Mouse (Mus musculus): ENCODE results near the gene Timd2.
"Not testable (repeated sequence)": the region's sequence is repeated elsewhere in the genome, so short reads cannot be mapped to it uniquely, and the experiment has no call there.

Gene Timd2

DNA sequence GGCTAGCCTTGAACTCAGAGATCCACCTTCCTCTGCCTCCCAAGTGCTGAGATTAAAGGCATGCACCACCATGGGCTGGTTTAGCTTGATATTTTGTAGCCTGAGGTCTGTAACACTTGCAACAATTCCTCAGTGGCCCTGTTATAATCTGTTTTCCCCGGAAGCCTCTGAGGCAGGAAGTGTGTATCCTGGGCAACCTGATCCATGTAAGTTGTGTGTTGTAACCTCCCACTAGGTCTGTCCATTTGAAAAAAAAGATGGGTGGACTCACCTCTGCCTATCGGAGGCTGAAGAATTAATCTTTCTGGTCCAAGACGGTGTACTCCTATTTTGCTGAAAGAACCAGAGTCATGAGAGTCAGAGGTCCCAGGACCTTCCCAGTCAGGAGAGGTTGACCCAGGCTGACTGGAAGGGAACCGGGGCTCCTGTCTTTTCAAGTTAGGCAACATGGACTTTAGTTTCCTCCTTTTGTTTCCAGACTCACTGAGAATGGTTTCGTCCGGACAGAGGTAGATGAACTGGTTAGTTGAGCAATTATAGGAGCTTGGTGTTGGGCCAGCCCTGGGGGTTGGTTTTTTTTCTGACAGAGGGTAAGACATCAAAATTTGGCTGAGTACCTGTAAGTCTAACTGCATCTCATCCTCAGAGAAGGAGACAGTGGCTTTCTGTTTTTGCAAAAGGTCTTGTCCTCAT, at the start of gene Timd2:
Timd2 (minus strand) TSS at position 398 of the 693 bp plus-strand sequence.
- DNase-seq (ENCODE audit: low read depth, low spot score) = no peak

DNA sequence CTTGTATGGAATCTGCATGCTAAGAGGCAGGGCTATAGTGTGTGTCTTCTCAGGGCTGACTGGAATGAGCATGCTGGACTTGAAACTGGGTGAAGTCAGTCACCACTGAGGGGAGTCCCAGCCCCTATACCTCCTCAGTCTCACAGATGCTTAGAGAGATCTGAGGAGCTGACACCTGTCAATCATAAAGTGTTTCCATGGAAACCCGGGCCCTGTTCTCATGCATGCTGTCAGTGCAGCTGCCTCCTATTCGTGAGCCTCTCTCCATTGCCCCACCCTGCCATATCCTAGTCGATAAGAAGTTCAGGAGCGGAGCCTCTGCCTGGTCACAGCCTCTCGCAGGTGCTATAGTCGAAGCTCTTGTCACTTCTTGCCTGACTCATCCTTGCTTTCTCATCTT, 48.9 kb upstream of the Timd2 start:
- DNase-seq (ENCODE audit: low read depth, low spot score) = not testable (repeated sequence)

- no peak for DNase-seq (ENCODE audit: low read depth, low spot score)
These were observed 47.8 kb upstream of the Timd2 start for GRCm38 (mm10) chr11:46754669-46755068.

DNA sequence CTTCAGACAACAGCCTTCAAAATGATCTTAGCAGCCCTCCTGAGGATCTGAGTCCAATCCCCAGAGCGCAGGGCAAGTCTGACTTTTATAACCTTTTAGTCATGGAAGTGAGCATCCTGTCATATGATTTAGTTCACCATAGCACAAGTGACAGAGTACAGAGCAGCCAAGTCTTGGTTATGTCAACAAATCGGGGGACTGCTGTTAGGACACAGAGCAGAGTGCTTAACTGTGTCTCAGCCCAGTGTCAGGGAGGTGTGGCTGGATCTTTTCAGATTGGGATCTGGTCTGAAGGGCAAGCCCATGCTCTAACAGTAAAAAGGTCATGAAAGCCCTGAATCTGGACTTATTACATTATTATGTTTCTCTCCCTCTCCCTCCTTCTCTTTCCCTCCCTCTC, 46.8 kb upstream of the Timd2 start:
- no peak for DNase-seq (ENCODE audit: low read depth, low spot score)

DNA sequence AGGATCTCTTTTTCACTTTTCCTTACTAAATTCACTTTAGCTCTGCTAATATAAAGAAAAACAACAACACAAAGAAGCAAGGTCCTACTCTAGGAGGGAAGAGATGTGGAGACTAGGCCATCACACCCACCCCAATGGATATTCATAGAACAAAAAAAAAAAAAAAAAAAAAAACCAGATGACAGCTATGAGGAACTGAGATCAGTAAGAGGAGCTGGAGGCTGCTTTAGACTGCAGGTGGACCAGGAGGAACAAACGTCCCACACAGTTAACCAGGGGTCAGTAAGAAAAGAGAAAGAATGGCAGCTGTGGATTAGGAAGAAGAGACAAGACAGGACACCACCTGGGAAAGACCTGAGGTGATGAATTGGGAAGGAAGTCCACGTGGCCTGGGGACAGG, 41.1 kb upstream of the Timd2 start:
- no peak for DNase-seq (ENCODE audit: low read depth, low spot score)

GRCm38 (mm10) chr11:46741716-46742115, 34.9 kb upstream of the Timd2 start:
- DNase-seq (ENCODE audit: low read depth, low spot score) = no peak

DNA sequence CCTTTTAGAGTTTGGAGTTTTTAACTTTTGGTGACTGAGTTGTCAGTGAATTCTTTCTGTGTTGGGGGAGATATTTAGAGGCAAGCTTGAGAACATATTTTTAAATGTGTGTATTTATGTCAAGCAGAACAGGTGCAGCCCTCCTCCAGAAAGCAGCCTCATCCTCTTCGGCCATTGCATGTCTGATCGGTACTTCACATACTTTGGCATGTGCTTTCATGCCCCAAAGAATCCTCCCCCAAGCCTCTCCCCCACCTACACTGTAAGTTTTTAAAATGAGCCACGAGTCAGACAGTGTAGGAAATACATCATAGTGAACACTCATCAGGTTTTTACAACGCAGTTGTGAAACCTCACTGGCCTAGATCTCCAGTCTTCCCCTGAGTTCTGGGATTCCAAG, 34.0 kb upstream of the Timd2 start:
- no peak for DNase-seq (ENCODE audit: low read depth, low spot score)

GRCm38 (mm10) chr11:46739501-46739900, 32.6 kb upstream of the Timd2 start:
- no peak for DNase-seq (ENCODE audit: low read depth, low spot score)

DNA sequence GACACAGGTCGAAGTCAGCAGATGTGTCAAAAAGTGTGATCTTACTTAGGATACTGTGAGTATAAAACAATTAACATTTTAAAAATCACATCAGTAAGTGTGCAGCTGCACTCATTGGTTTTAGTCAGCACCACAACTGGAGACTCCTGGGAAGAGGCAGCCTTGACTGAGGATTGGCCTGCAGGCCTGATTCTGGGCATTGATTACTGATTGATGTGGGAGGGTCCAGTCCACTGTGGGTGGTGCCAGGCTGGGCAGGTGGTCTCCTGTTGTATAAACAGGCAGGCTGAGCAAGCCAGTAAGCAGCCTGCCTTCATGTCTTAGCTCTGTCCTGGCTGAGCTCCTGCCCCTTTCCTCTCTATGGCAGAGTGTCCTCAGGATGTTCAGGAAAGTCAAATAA, 28.2 kb upstream of the Timd2 start, which contains the start of gene Havcr1:
Havcr1 (plus strand) TSS at position 5 of the 400 bp plus-strand sequence.
- DNase-seq (ENCODE audit: low read depth, low spot score) = not testable (repeated sequence)

GRCm38 (mm10) chr11:46734617-46735016, 27.8 kb upstream of the Timd2 start:
- DNase-seq (ENCODE audit: low read depth, low spot score) = no peak

DNA sequence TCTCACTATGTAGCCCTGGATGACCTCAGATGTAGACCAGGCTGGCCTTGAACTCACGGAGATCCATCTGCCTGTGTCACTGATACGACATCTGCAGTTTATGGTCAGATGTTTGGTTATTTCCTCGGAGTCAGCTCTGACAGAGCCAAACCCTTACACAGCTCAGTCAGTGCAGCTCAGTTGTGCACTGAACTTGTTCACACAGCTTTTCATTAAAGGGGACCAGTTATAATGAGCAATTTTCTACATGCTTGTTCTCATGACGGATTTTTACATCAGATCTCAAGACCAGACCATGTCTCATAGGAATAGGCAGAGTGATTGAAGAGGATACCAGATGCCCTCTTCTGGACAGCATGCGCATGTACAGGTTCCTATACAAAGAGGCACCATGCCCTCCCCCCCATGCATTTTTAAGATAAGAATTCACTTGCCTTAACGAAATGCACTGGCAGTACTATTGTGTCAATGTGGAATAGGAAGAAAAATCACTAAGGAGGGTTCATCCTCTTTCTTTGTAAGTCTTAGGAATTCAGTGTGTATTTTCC, 26.5 kb upstream of the Timd2 start:
- no peak for DNase-seq (ENCODE audit: low read depth, low spot score)

DNA sequence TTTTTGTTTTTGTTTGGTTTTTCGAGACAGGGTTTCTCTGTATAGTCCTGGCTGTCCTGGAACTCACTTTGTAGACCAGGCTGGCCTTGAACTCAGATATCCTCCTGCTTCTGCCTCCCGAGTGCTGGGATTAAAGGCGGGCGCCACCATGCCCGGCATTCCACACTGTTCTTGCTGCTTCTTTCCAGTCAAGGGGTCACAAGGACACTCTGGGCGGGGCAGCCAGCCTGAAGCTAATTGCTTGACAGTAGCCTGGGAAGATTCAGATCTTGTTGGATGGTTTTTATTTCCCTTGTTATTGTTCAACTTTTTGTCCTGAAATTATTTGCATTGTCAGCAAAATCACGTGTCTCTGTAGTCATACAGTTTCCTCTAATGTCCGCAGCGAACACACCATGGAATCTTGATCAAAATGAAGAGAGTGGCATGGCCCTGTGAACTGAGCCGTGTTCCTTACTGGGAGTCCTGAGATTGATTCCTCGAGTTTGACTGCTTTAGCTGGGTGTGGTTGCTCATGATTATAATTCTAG, 24.7 kb upstream of the Timd2 start:
- no peak for DNase-seq (ENCODE audit: low read depth, low spot score)

GRCm38 (mm10) chr11:46698830-46699229, 8.0 kb downstream of the Timd2 start:
- DNase-seq (ENCODE audit: low read depth, low spot score) = no peak

- no peak for DNase-seq (ENCODE audit: low read depth, low spot score)
These were observed 8.6 kb downstream of the Timd2 start for GRCm38 (mm10) chr11:46698278-46698655.

DNA sequence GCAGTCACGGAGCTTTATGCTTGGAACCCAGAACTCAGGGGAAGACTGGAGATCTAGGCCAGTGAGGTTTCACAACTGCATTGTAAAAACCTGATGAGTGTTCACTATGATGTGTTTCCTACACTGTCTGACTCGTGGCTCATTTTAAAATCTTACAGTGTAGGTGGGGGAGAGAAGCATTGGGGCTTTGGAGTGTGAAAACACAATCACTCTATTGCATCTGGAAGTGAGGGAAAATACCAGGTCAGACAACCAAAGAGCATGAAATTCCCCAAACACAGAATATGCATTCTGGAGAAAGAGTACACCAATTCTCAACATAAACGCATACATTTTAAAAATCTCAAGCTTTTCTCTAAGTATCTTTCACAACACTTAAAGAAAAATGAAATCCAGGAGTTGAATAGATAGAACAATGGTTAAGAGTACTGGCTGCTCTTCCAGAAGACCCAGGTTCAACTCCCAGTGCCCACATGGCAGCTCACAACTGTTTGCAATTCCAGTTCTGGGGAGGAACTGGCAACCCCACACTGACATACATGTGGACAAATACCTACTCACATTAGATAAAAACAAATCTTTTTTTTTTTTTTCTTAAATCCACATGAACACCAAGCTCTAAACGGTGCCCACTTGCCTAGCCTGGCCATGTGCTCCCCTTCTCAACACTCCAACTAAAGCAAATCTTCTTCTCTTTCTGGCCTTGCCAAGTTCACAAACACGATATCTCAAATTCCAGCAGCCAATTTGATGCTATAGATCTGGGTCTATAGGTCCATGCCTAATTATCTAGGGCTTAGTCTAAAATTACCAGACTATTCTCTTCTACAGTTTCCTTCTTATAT, 9.2 kb downstream of the Timd2 start:
- DNase-seq (ENCODE audit: low read depth, low spot score) = no peak

DNA sequence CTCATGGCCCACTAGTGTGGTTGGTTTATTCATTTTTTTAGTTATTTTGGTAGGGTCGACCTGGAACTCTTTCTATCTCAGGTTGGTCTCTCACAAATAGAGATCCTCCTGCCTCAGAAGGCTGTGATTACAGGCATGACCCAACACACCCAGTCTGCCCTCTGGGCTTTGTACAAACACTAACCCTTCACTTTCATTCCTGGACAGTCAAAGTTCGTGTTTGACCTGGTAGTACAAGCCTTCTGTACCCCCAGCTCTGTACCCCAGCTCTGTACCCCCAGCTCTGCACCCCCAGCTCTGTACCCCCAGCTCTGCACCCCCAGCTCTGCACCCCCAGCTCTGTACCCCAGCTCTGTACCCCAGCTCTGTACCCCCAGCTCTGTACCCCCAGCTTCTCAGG, 11.0 kb downstream of the Timd2 start:
- DNase-seq (ENCODE audit: low read depth, low spot score) = not testable (repeated sequence)

DNA sequence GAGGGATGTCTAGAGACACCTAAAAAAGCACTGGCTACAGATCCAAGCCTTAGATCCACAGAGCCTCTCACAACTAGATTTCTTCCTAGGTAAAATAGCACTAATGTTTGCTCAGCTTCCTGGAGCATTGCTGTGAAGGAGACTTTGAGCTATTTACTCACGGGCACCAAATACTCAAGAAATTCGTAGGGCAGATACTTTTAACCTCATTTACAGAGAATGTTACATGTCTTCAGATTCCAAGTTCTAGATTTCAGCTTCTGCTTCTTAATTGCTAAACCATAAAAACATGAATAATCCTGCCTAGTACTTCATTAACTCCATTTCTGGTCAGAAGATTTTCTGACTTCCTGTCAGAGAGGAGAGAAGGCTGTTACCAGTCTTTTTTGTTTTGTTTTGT, 16.7 kb downstream of the Timd2 start:
- DNase-seq (ENCODE audit: low read depth, low spot score) = no peak

DNA sequence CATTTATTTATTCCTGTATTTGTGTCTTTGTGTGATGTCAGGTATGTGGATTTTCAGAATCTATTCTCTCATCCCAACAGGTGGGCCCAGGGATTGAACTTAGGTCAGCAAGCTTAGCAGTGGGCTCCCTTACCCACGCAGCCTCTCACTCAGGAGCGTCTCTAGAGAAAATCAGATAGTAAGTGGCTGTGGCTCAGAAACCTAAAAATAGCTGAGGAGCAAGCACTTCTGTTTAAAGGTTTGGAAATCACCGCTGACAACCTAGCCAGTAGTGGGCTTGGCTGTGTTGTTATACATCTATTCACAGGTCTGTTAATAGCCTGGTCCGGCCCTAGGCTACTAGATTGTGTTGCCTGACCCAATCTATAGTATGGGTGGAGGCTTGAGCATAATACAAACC, 23.1 kb downstream of the Timd2 start:
- DNase-seq (ENCODE audit: low read depth, low spot score) = no peak

DNA sequence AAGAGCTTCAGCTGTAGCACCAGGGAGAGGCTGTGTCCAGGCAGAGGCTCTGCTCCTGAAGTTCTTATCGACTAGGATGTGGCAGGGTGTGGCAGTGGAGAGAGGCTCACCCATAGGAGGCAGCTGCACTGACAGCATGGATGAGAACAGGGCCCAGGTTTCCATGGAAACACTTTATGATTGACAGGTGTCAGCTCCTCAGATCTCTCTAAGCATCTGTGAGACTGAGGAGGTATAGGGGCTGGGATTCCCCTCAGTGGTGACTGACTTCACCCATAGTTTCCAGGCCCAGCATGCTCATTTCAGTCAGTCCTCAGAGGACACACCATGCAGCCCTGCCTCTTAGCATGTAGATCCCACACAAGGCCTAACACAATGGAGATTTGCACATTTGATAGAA, 24.0 kb downstream of the Timd2 start:
- no peak for DNase-seq (ENCODE audit: low read depth, low spot score)

DNA sequence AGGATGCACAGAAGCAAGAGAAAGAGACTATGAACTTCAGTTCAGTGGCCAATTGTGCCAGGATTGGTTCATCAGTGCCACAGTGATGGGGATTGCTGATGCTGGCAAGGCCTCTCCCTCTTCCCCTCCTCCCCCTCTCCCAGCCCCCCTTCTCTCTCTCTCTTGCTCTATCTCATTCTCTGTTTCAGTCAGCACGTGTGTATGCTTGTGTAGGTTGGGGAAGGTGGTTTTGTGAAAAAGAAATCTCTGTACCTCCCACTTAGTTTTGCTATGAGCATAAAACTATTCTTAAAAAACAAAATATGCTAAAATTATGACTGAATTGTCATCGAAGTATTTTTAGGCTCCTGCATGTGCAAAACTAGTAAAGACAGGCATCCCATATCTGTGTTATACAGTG, 38.9 kb downstream of the Timd2 start:
- DNase-seq (ENCODE audit: low read depth, low spot score) = no peak

GRCm38 (mm10) chr11:46667105-46667504, 39.8 kb downstream of the Timd2 start:
- DNase-seq (ENCODE audit: low read depth, low spot score) = no peak

Measured in brain, embryonic 18.5 days (tissue).